Mouse (Mus musculus): Measurements from ENCODE around the gene 1500009C09Rik.

1500009C09Rik gene

GRCm38 (mm10) chr15:82252097-82252496, at the start of gene 1500009C09Rik:
1500009C09Rik (plus strand) TSS chr15:82252397.
- in situ Hi-C loops (cut with MboI): no loop called here

DNA sequence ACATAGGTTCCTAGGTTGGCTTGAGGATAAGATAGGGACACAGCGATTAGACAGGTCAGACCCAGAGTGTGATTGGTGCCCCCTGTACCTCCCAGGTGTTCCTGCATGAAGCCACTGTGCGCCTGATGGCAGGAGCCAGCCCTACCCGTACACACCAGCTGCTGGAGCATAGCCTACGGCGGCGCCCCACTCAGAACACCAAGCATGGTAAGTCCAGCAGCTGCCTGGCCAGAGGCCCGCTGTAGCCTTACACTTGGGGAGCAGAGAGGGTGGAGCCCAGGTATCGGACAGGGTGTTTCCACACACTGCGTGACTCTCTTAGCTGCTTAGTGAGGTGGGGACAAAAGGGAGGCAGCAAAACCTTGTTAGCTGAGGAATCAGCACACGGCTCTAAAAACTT, 49.1 kb upstream of the 1500009C09Rik start:
- in situ Hi-C loops (cut with MboI): no loop called here

- in situ Hi-C loops (cut with MboI): no loop called here
Observed at GRCm38 (mm10) chr15:82203611-82204351, 48.4 kb upstream of the 1500009C09Rik start.

DNA sequence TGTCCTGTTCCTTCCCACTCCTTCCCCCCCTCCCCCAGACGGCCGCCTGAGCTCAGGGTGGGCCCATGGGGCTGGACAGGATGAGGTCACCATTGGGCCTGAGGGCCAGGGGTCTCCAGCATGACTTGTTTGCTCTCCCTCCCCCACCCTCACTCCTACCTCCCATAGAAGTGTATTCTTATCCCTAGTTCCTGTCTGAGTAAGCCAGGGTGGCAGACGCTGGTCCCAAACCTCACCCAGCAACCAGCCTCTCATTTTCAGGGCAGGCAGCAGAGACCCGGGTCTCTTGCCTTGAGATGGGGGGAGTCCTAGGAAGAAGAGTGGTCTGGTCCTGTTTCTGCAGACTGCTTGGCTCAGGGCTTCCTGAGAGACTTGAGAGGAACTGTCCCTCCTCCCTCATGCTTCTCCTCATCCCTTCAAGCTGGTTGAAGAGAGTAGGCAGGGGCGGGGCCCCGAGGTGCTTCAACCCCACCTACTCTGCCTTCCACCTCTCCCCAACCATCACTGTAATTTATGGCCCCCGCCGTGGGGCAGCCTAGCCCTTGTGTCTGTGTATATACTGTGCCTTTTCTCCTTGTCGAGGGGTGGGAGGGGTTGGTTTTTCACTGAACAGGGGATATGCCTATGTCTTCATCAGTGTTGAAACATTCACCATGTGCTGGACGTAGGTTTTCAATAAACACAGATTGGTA, 47.4 kb upstream of the 1500009C09Rik start:
- in situ Hi-C loops (cut with MboI): no loop called here

DNA sequence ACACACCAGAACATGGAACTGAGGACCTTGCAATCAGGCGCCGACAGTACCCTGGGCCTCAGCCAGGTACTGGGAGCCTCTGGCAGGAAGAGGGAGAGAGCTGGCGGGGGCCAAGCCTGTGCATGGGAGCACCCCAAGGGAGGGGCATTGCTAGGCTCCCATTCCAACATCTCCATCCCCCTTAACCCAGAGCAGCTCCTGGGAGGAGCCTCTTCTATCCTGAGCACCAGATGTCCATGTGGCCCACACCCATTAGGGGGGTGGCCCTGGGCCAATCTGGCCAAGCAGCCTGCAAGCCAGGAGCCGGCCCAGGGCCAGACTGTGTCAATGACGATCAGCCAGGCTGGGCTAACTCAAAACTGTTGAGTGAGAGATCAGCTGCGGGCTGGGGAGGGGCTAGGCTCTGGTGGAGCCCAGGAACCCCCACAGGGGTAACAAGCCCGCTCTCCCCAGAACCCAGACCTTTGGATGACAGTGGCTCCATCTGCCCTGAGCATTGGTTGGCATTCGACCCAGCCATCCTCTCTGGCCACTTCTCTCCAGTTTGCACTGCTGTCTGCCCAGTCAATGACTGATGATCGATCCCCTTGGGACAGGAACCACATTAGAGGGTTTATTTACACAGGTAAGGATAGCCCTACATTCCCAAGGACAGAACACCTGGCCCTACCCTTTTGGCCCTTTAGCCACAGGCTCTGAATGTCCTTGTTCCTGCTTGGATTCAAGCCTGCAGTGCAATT, 45.7 kb upstream of the 1500009C09Rik start:
- in situ Hi-C loops (cut with MboI): no loop called here

DNA sequence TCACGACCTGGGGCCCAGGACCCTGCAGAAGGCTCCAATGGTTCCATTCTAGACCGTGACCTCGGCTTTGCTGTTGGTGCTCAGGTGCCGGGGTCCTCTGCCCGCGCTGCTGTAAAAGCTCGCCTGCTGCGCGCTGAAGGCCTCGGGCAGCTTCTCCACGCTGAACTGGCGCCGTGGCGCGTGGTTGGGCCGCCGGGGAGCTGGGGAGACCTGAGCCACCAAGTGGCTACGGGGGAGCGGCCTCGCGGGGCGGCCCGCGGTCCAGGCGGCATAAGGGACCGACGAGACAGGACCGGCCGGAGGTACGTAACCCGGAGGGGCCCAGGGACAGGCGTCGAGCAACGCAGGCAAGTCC, 45.1 kb upstream of the 1500009C09Rik start:
- in situ Hi-C loops (cut with MboI): no loop called here

GRCm38 (mm10) chr15:82207504-82208219, 44.5 kb upstream of the 1500009C09Rik start:
- in situ Hi-C loops (cut with MboI): no loop called here

DNA sequence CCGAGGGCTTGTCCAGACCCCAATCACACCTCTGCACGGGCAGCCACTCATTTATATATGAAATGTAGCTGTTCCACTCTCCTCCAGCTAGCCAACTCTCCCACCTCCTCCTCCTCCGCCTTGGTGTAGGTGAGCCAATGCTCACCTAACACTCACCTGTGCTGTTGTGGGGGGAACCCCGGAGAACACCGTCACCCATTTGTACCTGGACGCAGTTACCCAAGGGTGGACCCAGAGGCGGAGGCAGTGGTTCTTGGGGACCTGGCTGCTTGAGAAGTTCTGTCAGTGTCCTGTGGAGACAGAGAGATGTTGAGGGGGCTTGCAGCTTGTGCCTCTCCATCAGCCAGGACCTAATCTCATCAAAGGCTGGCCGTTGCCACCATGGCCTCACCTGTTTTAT, 43.9 kb upstream of the 1500009C09Rik start:
- in situ Hi-C loops (cut with MboI): no loop called here

GRCm38 (mm10) chr15:82209295-82210050, 42.7 kb upstream of the 1500009C09Rik start:
- in situ Hi-C loops (cut with MboI): no loop called here

DNA sequence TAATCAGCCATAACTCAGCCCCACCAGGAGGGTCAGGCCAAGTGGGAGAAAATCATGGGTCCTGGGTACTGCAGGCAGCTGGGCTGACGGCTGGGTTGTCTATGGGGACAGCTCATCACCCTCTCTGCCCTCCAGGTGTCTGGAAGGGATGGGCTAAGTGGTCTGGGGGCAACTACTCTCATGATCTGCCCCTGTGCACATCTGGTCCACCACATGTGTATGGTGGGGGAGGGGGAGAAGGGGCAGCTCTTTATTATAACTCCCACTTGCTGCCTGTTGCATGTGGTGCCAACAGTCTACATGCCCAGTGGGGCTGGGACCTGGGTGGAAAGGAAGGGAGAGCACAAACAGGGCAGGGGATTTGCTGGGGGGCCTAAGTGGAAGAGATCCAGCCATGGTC, 41.4 kb upstream of the 1500009C09Rik start:
- in situ Hi-C loops (cut with MboI): no loop called here

DNA sequence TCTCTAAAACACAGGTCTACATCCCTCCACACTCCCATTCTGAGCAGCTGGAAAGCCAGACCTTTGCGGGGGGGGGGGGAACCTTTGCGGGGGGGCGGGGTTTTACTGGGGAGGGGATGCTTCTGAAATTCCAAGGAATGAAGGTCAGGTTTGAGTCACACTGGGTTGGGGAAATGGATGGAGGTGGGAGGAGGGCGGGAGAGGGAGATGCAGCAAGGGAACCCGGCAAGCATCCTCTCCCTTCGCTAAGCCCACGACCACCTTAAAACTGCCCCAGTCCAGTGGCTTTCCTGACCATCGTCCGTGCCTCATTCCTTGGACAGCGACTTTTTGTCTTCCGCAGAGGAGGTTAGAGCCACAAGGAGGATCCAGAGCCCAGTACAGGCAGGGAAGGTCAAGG, 40.9 kb upstream of the 1500009C09Rik start:
- in situ Hi-C loops (cut with MboI): no loop called here

DNA sequence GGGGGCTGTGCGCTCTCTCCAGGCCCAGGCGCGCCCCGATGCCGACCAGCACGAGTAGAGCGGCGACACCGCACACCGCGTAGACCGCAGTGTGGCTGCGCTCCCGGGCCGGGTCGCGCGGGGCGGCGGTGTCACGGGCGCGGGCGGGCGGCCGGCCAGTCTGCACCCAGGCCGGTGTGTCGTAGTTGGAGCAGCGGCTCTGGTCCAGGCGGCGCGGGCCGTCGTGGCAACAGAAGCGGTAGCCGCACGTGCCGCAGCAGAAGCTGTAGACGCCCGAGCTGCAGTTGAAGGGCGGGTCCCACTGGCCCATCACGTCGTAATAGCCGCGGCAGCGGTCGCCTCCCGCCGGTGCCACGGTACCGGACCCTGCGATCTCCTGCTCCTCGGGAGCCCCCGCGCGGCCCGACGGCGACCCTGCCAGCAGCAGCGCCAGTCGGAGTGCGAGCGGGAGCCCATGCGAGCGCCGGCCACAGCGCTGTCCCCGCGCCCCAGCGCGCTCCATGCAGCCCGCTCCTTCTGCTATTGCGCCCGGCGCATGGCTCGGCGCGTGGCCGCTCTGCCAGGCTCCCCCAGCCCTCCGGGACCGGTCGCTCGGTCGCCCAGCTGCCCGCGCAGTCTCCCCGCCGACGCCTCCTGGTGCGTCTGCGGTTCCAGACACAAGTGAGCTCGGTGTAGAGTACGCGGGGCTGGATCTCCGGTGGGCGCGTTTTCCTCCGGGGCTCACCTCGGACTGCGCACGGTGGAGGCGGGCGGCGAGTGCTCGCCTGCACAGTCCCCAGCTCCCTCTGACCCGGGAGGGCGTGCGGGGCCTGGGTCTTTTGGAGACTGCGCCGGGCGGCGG, 40.1 kb upstream of the 1500009C09Rik start:
- in situ Hi-C loops (cut with MboI): no loop called here

DNA sequence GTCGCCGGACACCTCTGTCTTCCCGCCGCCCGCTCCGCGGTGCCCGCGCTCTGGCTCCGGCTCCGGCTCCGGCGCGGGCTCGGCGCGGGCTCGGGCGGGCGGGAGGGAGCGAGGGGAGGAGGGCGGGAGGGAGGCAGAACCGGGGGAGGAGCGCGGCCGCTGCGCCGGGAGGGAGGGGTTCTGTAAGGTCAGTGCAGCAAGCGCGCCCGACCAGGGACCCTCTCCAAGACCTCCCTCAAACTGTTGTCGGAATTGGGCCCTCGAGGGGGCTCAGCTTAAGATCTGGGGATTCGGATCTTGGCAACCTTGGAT, 39.5 kb upstream of the 1500009C09Rik start, which contains the start of gene Shisa8:
Shisa8 (minus strand) TSS at position 64 of the 312 bp plus-strand sequence.
- in situ Hi-C loops (cut with MboI): no loop called here

- in situ Hi-C loops (cut with MboI): no loop called here
Observed at GRCm38 (mm10) chr15:82213222-82213621, 39.0 kb upstream of the 1500009C09Rik start.

DNA sequence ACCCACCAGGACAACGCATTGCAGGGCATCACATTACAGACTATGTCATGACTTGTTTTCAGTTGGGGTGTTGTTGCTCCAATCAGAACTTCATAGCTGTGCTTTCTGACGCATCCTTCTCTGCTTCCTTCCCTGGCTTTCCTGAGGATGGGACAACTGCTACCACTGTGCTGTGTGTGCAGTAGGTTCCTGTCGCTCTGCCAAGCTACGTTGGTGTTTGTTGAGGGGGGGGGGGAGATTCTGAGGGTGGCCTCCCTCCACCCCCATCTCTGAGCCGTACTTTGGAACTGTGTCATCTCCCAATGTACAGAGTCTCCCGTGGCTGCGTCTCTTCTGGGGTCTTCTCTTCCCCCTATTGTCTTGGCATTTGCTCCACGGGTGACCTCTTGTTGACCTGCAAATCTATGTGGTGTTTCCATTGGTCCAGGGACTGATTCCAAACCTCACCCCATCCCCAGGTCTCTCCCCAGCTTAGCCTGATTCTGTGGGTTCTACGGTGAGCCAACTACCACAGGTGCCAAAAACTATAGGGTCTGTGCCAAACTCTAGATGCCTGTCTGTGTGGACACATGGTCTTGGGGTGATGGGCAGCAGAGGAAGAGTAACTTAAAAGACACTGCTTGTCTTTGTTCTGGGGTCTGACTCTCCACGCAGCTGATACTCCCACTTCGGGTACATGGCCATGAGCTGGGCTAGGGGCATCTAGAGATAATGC, 36.7 kb upstream of the 1500009C09Rik start:
- in situ Hi-C loops (cut with MboI): no loop called here

GRCm38 (mm10) chr15:82216142-82216827, 35.9 kb upstream of the 1500009C09Rik start:
- in situ Hi-C loops (cut with MboI): no loop called here

- in situ Hi-C loops (cut with MboI): no loop called here
Observed at GRCm38 (mm10) chr15:82217039-82217438, 35.2 kb upstream of the 1500009C09Rik start.

GRCm38 (mm10) chr15:82217980-82218379, 34.2 kb upstream of the 1500009C09Rik start:
- in situ Hi-C loops (cut with MboI): no loop called here

Data from mature B cell (primary cell).